In genomic region chr8:70456996-70457395, GRCm38 (mm10) we compare ENCODE assay signal across 16 mouse cellular contexts. TPM values are rescaled to one million over a fixed set of nuclear protein-coding genes. Genes with fewer than 3 reads are reported as not detected.
"Had no signal": no experiment of that assay in that cellular context is flagged by ENCODE, and none has a peak within 500 bp of the region (broad histone marks: within the 10 kb centered on the region; RNA-seq: fewer than 3 reads in every experiment).

No protein-coding gene starts in this region.

- H3K4me3 ChIP-seq: kidney, embryonic 15.5 days; limb, embryonic 13.5 days; midbrain, embryonic 10.5 days; neural tube, embryonic 12.5 days; stomach, embryonic 15.5 days had no signal

- H3K9me3 ChIP-seq: kidney, embryonic 15.5 days; midbrain, embryonic 10.5 days; neural tube, embryonic 12.5 days; stomach, embryonic 15.5 days had no signal

- H3K27me3 ChIP-seq: kidney, embryonic 15.5 days; stomach, embryonic 15.5 days had no signal

- H3K27ac ChIP-seq: kidney, embryonic 15.5 days; limb, embryonic 13.5 days; liver, embryonic 14.5 days; midbrain, embryonic 10.5 days; neural tube, embryonic 12.5 days; stomach, embryonic 15.5 days had no signal

- DNase-seq: kidney, postnatal 14 days; layer of hippocampus, postnatal 36 days; lung, adult 18-20 months; midbrain, embryonic 14.5 days; right cerebral cortex, postnatal 14 days; thymus, adult 2 months; thymus, postnatal 25 days had no signal

- H3K4me1 ChIP-seq: kidney, embryonic 15.5 days; neural tube, embryonic 12.5 days; stomach, embryonic 15.5 days had no signal

- H3K4me2 ChIP-seq: kidney, embryonic 15.5 days; limb, embryonic 13.5 days; neural tube, embryonic 12.5 days; stomach, embryonic 15.5 days had no signal

- H3K9ac ChIP-seq: kidney, embryonic 15.5 days; limb, embryonic 13.5 days; liver, embryonic 14.5 days; neural tube, embryonic 12.5 days; stomach, embryonic 15.5 days had no signal

RNA-seq across cellular contexts. Expression of gene Tmem59l, which starts 30.2 kb away (rescaled TPM):
- total RNA-seq: liver, adult 2 months; neutrophil, adult 5-6 weeks had no signal
- polyA plus RNA-seq: liver, adult 2 months; spleen, adult 2 months had no signal

RNA-seq across cellular contexts. Expression of gene Crlf1, which starts 36.0 kb away (rescaled TPM):
- total RNA-seq: liver, adult 2 months; neutrophil, adult 5-6 weeks had no signal
- polyA plus RNA-seq: liver, adult 2 months had no signal
